Mouse (Mus musculus) heart, adult 2 months (tissue): Measurements from ENCODE around the gene Gmnc. TPM values are rescaled to one million over a fixed set of nuclear protein-coding genes. Genes with fewer than 3 reads are reported as not detected.

Experiments used
- DNase-seq, 2 experiments: peaks; one replicate each; pipeline ENCODE4 v3.0.0; 2021
- H3K27ac ChIP-seq: fragments of 200-600 bp; 2 replicates; pipeline ENCODE4 v1.8.1; 2022
- H3K27me3 ChIP-seq: fragments of 200-500 bp; 2 replicates; pipeline ENCODE4 v1.6.1; 2012; ENCODE audit warnings: mild to moderate bottlenecking, low read length, inconsistent platforms, mixed read lengths; ENCODE audit not compliant: control insufficient read depth, insufficient read depth
- H3K36me3 ChIP-seq: fragments of 200-500 bp; 2 replicates; pipeline ENCODE4 v1.6.1; 2012; ENCODE audit warnings: low read length, inconsistent platforms; ENCODE audit not compliant: control insufficient read depth, insufficient read depth
- H3K4me1 ChIP-seq: fragments of 200-500 bp; 2 replicates; pipeline ENCODE4 v1.6.1; 2011; ENCODE audit warnings: low read length; ENCODE audit not compliant: control insufficient read depth, insufficient read depth
- H3K4me3 ChIP-seq: fragments of 200-600 bp; 2 replicates; pipeline ENCODE4 v1.8.1; 2022
- H3K79me2 ChIP-seq: fragments of 200-500 bp; replicated peaks from 2 replicates; pipeline ENCODE4 v1.6.1; 2012; ENCODE audit warnings: mild to moderate bottlenecking, inconsistent platforms, low read length, moderate library complexity, mixed read lengths; ENCODE audit not compliant: control insufficient read depth, insufficient read depth
- H3K9ac ChIP-seq: fragments of 200-500 bp; 2 replicates; pipeline ENCODE4 v1.6.1; 2012; ENCODE audit warnings: low read depth, mild to moderate bottlenecking, control low read depth, inconsistent platforms, low read length, mixed read lengths
- CTCF ChIP-seq: fragments of 200-600 bp; IDR thresholded peaks from 2 replicates; pipeline ENCODE4 v1.8.1; 2022; ENCODE audit warnings: antibody characterized with exemption, mild to moderate bottlenecking, moderate library complexity
- EP300 ChIP-seq: fragments of 200-500 bp; IDR thresholded peaks from 2 replicates; pipeline ENCODE4 v1.6.1; 2011; ENCODE audit warnings: low read depth, low read length, control low read depth; ENCODE audit not compliant: insufficient read depth
- POLR2A ChIP-seq: fragments of 200-500 bp; IDR thresholded peaks from 2 replicates; pipeline ENCODE4 v1.6.1; 2011; ENCODE audit warnings: mild to moderate bottlenecking, low read depth, low read length, control low read depth; ENCODE audit not compliant: insufficient read depth
- WGBS: fragments of 180-500 bp; shearing (Covaris S2); methylation state at CpG from one replicate; pipeline ENCODE4 v1.1.7; 2018; 5-methylcytosine and 5-hydroxymethylcytosine counted together
- intact Hi-C: fragments of 180-260 bp; cut with DNase I; formaldehyde crosslinking; loops from one replicate; pipeline ENCODE4 v1.15.1; 2025
- polyA plus RNA-seq: library from polyadenylated mRNA; depleted of rRNA; stranded (reverse); fragments of >200 nt; gene quantifications from 2 replicates; pipeline ENCODE4 v1.2.3, GENCODE M21; 2012
- total RNA-seq, 2 experiments: library from RNA; stranded (reverse); gene quantifications; 2 replicates each; pipeline ENCODE4 v1.2.3; 2021

Gmnc gene
- total and polyA plus RNA-seq, 3 experiments = 0.08 to 0.18 TPM; not detected in 1

- H3K27ac ChIP-seq = no peak overlapping the region
- no peaks in the 10 kb centered on the region for H3K79me2 ChIP-seq
- intact Hi-C loops = no loop called here
- H3K9ac ChIP-seq = no peak overlapping the region
- no peaks in the 10 kb centered on the region for H3K27me3 ChIP-seq
- WGBS = 82% methylated on average over 2 of the region's 2 CpGs
- TF ChIP-seq EP300 (no peak), POLR2A (no peak), CTCF (no peak)
- no peaks in the 10 kb centered on the region for H3K4me1 ChIP-seq
- no peak overlapping the region for H3K4me3 ChIP-seq
- no peaks in the 10 kb centered on the region for H3K36me3 ChIP-seq
- no peak for DNase-seq
Observed at GRCm38 (mm10) chr16:26966830-26967229, 24.6 kb downstream of the Gmnc start.

- DNase-seq = no peak
- Histone ChIP-seq H3K4me1 (no peaks in the 10 kb centered on the region), H3K27me3 (no peaks in the 10 kb centered on the region), H3K27ac (no peak overlapping the region), H3K36me3 (no peaks in the 10 kb centered on the region), H3K79me2 (no peaks in the 10 kb centered on the region), H3K9ac (no peak overlapping the region), H3K4me3 (no peak overlapping the region)
- no peak for TF ChIP-seq CTCF
- TF ChIP-seq POLR2A = no peak
- no peak for TF ChIP-seq EP300
- intact Hi-C loops = no loop called here
Observed at GRCm38 (mm10) chr16:26961971-26962370, 29.5 kb downstream of the Gmnc start.

- TF ChIP-seq CTCF (no peak), POLR2A (no peak), EP300 (no peak)
- intact Hi-C loops = no loop called here
- no peaks in the 10 kb centered on the region for H3K36me3 ChIP-seq
- no peak overlapping the region for H3K4me3 ChIP-seq
- WGBS = 82% methylated on average over 3 of the region's 3 CpGs
- H3K27ac ChIP-seq = no peak overlapping the region
- DNase-seq = no peak
- H3K79me2 ChIP-seq = no peaks in the 10 kb centered on the region
- no peak overlapping the region for H3K9ac ChIP-seq
- no peaks in the 10 kb centered on the region for H3K4me1 ChIP-seq
- H3K27me3 ChIP-seq = no peaks in the 10 kb centered on the region
Observed at GRCm38 (mm10) chr16:26951601-26952000, 39.9 kb downstream of the Gmnc start.

GRCm38 (mm10) chr16:26950209-26950608, 41.2 kb downstream of the Gmnc start:
- intact Hi-C loops = no loop called here
- Histone ChIP-seq H3K9ac (no peak overlapping the region), H3K79me2 (no peaks in the 10 kb centered on the region), H3K36me3 (no peaks in the 10 kb centered on the region), H3K4me1 (no peaks in the 10 kb centered on the region), H3K27ac (no peak overlapping the region), H3K27me3 (no peaks in the 10 kb centered on the region), H3K4me3 (no peak overlapping the region)
- no peak for DNase-seq
- WGBS = 39% methylated on average over 4 of the region's 4 CpGs
- TF ChIP-seq POLR2A (no peak), CTCF (peak; percentile 48)

- DNase-seq = no peak
- no peaks in the 10 kb centered on the region for H3K36me3 ChIP-seq
- no peaks in the 10 kb centered on the region for H3K4me1 ChIP-seq
- no peak overlapping the region for H3K4me3 ChIP-seq
- peak; percentile 57 for TF ChIP-seq CTCF
- no peak for TF ChIP-seq EP300
- H3K27ac ChIP-seq = no peak overlapping the region
- no peaks in the 10 kb centered on the region for H3K27me3 ChIP-seq
- no peaks in the 10 kb centered on the region for H3K79me2 ChIP-seq
- no peak overlapping the region for H3K9ac ChIP-seq
- intact Hi-C loops = loop anchor here (5.0 kb wide), 3 partner anchors 78 to 553 kb away; no protein-coding TSS in a partner anchor
- WGBS = 73% methylated on average over 1 of the region's 1 CpGs
Observed at GRCm38 (mm10) chr16:26903968-26904367, 87.5 kb downstream of the Gmnc start.

- H3K4me3 ChIP-seq = no peak overlapping the region
- H3K27ac ChIP-seq = no peak overlapping the region
- intact Hi-C loops = loop anchor here (5.0 kb wide), 3 partner anchors 81 to 556 kb away; no protein-coding TSS in a partner anchor
- no peaks in the 10 kb centered on the region for H3K36me3 ChIP-seq
- no peaks in the 10 kb centered on the region for H3K79me2 ChIP-seq
- no peak for TF ChIP-seq EP300
- TF ChIP-seq POLR2A = no peak
- TF ChIP-seq CTCF = no peak
- no peaks in the 10 kb centered on the region for H3K4me1 ChIP-seq
- peak; percentile 28 to 39 for DNase-seq
- no peak overlapping the region for H3K9ac ChIP-seq
- no peaks in the 10 kb centered on the region for H3K27me3 ChIP-seq
- whole genome bisulfite sequencing = 15% methylated on average over 4 of the region's 4 CpGs
Observed at GRCm38 (mm10) chr16:26901471-26901870, 90.0 kb downstream of the Gmnc start.
